In the genomic region with DNA sequence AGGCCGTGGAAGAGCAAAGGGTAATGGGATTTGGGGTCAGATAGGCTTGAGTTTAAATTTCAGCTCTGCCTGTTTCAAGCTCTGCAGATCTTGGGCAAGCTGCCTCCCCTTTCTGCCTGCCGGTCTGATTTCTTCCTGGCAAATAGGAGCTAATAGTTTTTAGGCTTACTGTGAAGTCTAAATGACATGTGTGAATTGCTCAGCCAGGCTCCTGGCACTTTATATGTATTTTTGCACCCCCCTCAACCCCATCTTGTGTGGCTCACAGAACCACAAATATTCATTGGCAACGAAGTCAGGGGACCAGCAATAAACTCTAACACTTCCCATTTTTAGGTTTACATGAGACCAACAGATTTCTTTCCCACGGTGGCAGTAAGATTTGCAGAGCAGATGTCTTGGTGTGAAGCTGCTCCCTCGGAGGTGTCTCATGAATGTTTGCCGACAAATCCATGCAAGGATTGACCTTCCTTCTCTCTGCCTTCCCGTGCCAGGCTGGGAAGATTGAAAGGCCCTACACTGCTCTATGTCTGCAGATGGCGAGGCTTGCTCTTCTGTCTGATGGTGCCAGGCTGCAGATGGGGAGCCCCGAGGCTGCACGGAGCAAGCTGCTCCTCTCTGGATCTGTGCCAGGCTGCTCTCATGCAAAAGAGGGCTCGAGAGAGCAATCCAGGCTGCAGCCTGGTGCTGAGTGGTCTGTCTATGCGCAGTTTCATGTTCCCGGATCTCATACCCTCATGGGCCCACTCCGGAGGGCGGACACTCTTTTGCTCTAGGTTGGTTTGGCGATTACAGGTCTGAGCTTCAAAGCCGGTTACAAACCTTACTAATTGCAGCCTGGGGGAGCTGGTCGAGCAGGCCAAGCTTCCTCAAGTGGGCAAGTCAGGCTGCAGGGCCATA, we compare ENCODE assay signal across 8 mouse cellular contexts. TPM values are rescaled to one million over a fixed set of nuclear protein-coding genes. Genes with fewer than 3 reads are reported as not detected.
DNase-seq lines count a peak whose midpoint lies in the region; ATAC-seq and TF ChIP-seq lines count a peak whose summit lies in the region.

No protein-coding gene starts in this region.

- TF ChIP-seq CTCF in heart, postnatal 0 days (IDR thresholded peaks at IDR 0.05; ENCODE audit: low read depth): no peak

- ATAC-seq in heart, postnatal 0 days (ENCODE audit: insufficient read depth, low read depth): peak; percentile 33
- ATAC-seq in lung, embryonic 16.5 days (ENCODE audit: low read depth): peak; percentile 75
- no peak for ATAC-seq in monocyte, adult 5-6 weeks (replicated peaks; ENCODE audit: insufficient number of reproducible peaks, low FRiP score, low TSS enrichment, poor library complexity, severe bottlenecking)

- peaks cover 65% of the 10 kb centered on the region for H3K27me3 ChIP-seq in heart, postnatal 0 days (ENCODE audit: control insufficient read depth, insufficient read depth, low read length)
- peaks cover 21% of the 10 kb centered on the region for H3K27me3 ChIP-seq in lung, embryonic 16.5 days (ENCODE audit: control insufficient read depth, insufficient read depth, low read depth, low read length)

- no peak overlapping the region for H3K27ac ChIP-seq in heart, postnatal 0 days (ENCODE audit: low read depth)
- H3K27ac ChIP-seq in lung, embryonic 16.5 days (ENCODE audit: low read length): peak overlapping the region; percentile 59; the same call in 1 of the 2 replicates

- peak overlapping the region; percentile 44 for H3K4me3 ChIP-seq in heart, postnatal 0 days (ENCODE audit: low read depth, low read length)
- peak overlapping the region; percentile 55 for H3K4me3 ChIP-seq in lung, embryonic 16.5 days (ENCODE audit: low read length)

- no peak for TF ChIP-seq EP300 in heart, postnatal 0 days (IDR thresholded peaks at IDR 0.05; ENCODE audit: low read depth)

- H3K4me1 ChIP-seq in heart, postnatal 0 days (ENCODE audit: control insufficient read depth, insufficient read depth): peaks cover 11% of the 10 kb centered on the region
- H3K4me1 ChIP-seq in lung, embryonic 16.5 days (replicated peaks; ENCODE audit: control insufficient read depth, insufficient read depth, low read length): peaks cover 16% of the 10 kb centered on the region

- 25% methylated on average over 18 of the region's 18 CpGs for WGBS in heart, postnatal 0 days
- WGBS in lung, embryonic 16.5 days: 12% methylated on average over 18 of the region's 18 CpGs

- H3K36me3 ChIP-seq in heart, postnatal 0 days (replicated peaks; ENCODE audit: control insufficient read depth, insufficient read depth, low read length): no peaks in the 10 kb centered on the region
- no peaks in the 10 kb centered on the region for H3K36me3 ChIP-seq in lung, embryonic 16.5 days (ENCODE audit: control insufficient read depth, insufficient read depth, low read length)

- no peaks in the 10 kb centered on the region for H3K9me3 ChIP-seq in heart, postnatal 0 days (replicated peaks; ENCODE audit: control insufficient read depth, low read length)
- no peaks in the 10 kb centered on the region for H3K9me3 ChIP-seq in lung, embryonic 16.5 days (ENCODE audit: control insufficient read depth, low read length)

- H3K9ac ChIP-seq in heart, postnatal 0 days (replicated peaks; ENCODE audit: low read depth, low read length): no peak overlapping the region; the same call in 1 of the 2 replicates
- peak overlapping the region; percentile 68 for H3K9ac ChIP-seq in lung, embryonic 16.5 days (ENCODE audit: low read length)

- DNase-seq in testis, postnatal 10 days (ENCODE audit: low spot score): peak; percentile 67
- DNase-seq in testis, postnatal 14 days (ENCODE audit: low spot score): no peak
- peak; percentile 94 to 96 for DNase-seq in cerebellum, postnatal 25 days
- no peak for DNase-seq in heart, postnatal 0 days (ENCODE audit: low spot score)
- DNase-seq in layer of hippocampus, adult 9-11 months: peak; percentile 84
- peak; percentile 77 for DNase-seq in right cerebral cortex, postnatal 14 days

- peak overlapping the region; percentile 76 for H3K4me2 ChIP-seq in heart, postnatal 0 days (ENCODE audit: low read depth, low read length)
- H3K4me2 ChIP-seq in lung, embryonic 16.5 days (ENCODE audit: low read depth, low read length): peak overlapping the region; percentile 73

RNA-seq across cellular contexts. Expression of a gene that starts 23.0 kb away (rescaled TPM):
- 66.0 and 114 TPM in 2 replicates for total RNA-seq in heart, postnatal 0 days (2014; rRNA removed; ENCODE audit: low replicate concordance)
- polyA plus RNA-seq in heart, postnatal 0 days (2015; fragmentation: Nextera tagmentation; extraction: Ambion mirVana): 52.1 and 52.5 TPM in 2 replicates
- 57.4 and 66.1 TPM in 2 replicates for polyA plus RNA-seq in lung, embryonic 16.5 days (2015; fragmentation: Nextera tagmentation; extraction: Ambion mirVana)
- 74.1 to 183 TPM (median 86.7 TPM) in 3 replicates for total RNA-seq in monocyte, adult 5-6 weeks (2017)

RNA-seq across cellular contexts. Expression of a gene that starts 57.4 kb away (rescaled TPM):
- not detected in 2 replicates for total RNA-seq in heart, postnatal 0 days (2014; rRNA removed; ENCODE audit: low replicate concordance)
- 0.16 and 0.25 TPM in 2 replicates for polyA plus RNA-seq in heart, postnatal 0 days (2015; fragmentation: Nextera tagmentation; extraction: Ambion mirVana)
- 0.40 and 0.54 TPM in 2 replicates for polyA plus RNA-seq in lung, embryonic 16.5 days (2015; fragmentation: Nextera tagmentation; extraction: Ambion mirVana)
- 0.19 TPM in 1 of 3 replicates, not detected in the others for total RNA-seq in monocyte, adult 5-6 weeks (2017)

RNA-seq across cellular contexts. Expression of a gene that starts 57.7 kb away (rescaled TPM):
- total RNA-seq in heart, postnatal 0 days (2014; rRNA removed; ENCODE audit: low replicate concordance): 14.0 and 21.9 TPM in 2 replicates
- 29.1 and 31.4 TPM in 2 replicates for polyA plus RNA-seq in heart, postnatal 0 days (2015; fragmentation: Nextera tagmentation; extraction: Ambion mirVana)
- polyA plus RNA-seq in lung, embryonic 16.5 days (2015; fragmentation: Nextera tagmentation; extraction: Ambion mirVana): 79.9 and 83.8 TPM in 2 replicates
- 17.8 to 18.8 TPM (median 18.0 TPM) in 3 replicates for total RNA-seq in monocyte, adult 5-6 weeks (2017)

Comparison
In these comparisons a context has a peak if more than half of its experiments do, and no peak if none do; other contexts are left out.
1. DNase-seq: peak in testis, postnatal 10 days (single experiment), cerebellum, postnatal 25 days (2 of 2), layer of hippocampus, adult 9-11 months (single experiment) and right cerebral cortex, postnatal 14 days (single experiment); none in testis, postnatal 14 days (single experiment) and heart, postnatal 0 days (single experiment).